ENCODE assay signal across 9 mouse cellular contexts in genomic region chr6:52313391-52314303, GRCm38 (mm10). TPM values are rescaled to one million over a fixed set of nuclear protein-coding genes. Genes with fewer than 3 reads are reported as not detected.
DNase-seq lines count a peak whose midpoint lies in the region; ATAC-seq lines count a peak whose summit lies in the region.
"Had no signal": no experiment of that assay in that cellular context is flagged by ENCODE, and none has a peak within 500 bp of the region (broad histone marks: within the 10 kb centered on the region; RNA-seq: fewer than 3 reads in every experiment).

Gene Evx1, plus strand, starts transcription at chr6:52313498.

- no peak within 1 kb of the TSS for H3K27ac ChIP-seq in kidney, embryonic 14.5 days (ENCODE audit: low read depth, low read length)
- H3K27ac ChIP-seq in embryonic facial prominence, embryonic 10.5 days (replicated peaks): no peak within 1 kb of the TSS
- peak within 1 kb of the TSS; percentile 27 for H3K27ac ChIP-seq in hindbrain, embryonic 15.5 days (replicated peaks)
- H3K27ac ChIP-seq: liver, embryonic 13.5 days had no signal

- peaks cover 15% of the 10 kb centered on the region for H3K4me1 ChIP-seq in kidney, embryonic 14.5 days (ENCODE audit: control insufficient read depth, insufficient read depth, low read length)
- H3K4me1 ChIP-seq in embryonic facial prominence, embryonic 10.5 days: peaks cover 20% of the 10 kb centered on the region
- peaks cover 13% of the 10 kb centered on the region for H3K4me1 ChIP-seq in hindbrain, embryonic 15.5 days (replicated peaks)

- no peaks in the 10 kb centered on the region for H3K9me3 ChIP-seq in kidney, embryonic 14.5 days (ENCODE audit: control insufficient read depth, low read length)
- no peaks in the 10 kb centered on the region for H3K9me3 ChIP-seq in embryonic facial prominence, embryonic 10.5 days
- H3K9me3 ChIP-seq in hindbrain, embryonic 15.5 days: no peaks in the 10 kb centered on the region
- H3K9me3 ChIP-seq: liver, embryonic 13.5 days had no signal

- H3K36me3 ChIP-seq in kidney, embryonic 14.5 days (ENCODE audit: control insufficient read depth, insufficient read depth, low read length): no peaks in the 10 kb centered on the region
- no peaks in the 10 kb centered on the region for H3K36me3 ChIP-seq in embryonic facial prominence, embryonic 10.5 days (replicated peaks)
- no peaks in the 10 kb centered on the region for H3K36me3 ChIP-seq in hindbrain, embryonic 15.5 days
- H3K36me3 ChIP-seq: liver, embryonic 13.5 days had no signal

- H3K27me3 ChIP-seq in kidney, embryonic 14.5 days (ENCODE audit: control insufficient read depth, insufficient read depth, low read length): peaks cover 90% of the 10 kb centered on the region
- peaks cover 100% of the 10 kb centered on the region for H3K27me3 ChIP-seq in embryonic facial prominence, embryonic 10.5 days (replicated peaks; ENCODE audit: low read depth, poor library complexity, severe bottlenecking)
- H3K27me3 ChIP-seq in hindbrain, embryonic 15.5 days: peaks cover 76% of the 10 kb centered on the region

- H3K4me3 ChIP-seq in kidney, embryonic 14.5 days (ENCODE audit: low read length): peak within 1 kb of the TSS; percentile 22
- peak within 1 kb of the TSS; percentile 33 for H3K4me3 ChIP-seq in embryonic facial prominence, embryonic 10.5 days
- peak within 1 kb of the TSS; percentile 21 for H3K4me3 ChIP-seq in hindbrain, embryonic 15.5 days
- H3K4me3 ChIP-seq: liver, embryonic 13.5 days had no signal

- under 1% methylated on average over 57 of the region's 59 CpGs for WGBS in kidney, embryonic 14.5 days
- under 1% methylated on average over 59 of the region's 59 CpGs for WGBS in embryonic facial prominence, embryonic 10.5 days
- under 1% methylated on average over 59 of the region's 59 CpGs for WGBS in hindbrain, embryonic 15.5 days

- DNase-seq in kidney, adult 8-10 months: no peak
- DNase-seq in embryonic facial prominence, embryonic 10.5 days (ENCODE audit: low spot score): peak; percentile 61
- peak; percentile 45 to 47 for DNase-seq in natural killer cell, adult 2 months (ENCODE audit: low spot score in 2 of 2)
- DNase-seq in ovary, postnatal 14 days (ENCODE audit: low spot score): no peak
- no peak for DNase-seq in B cell, adult 2 months
- no peak for DNase-seq in right cerebral cortex, postnatal 14 days
- DNase-seq: liver, embryonic 13.5 days had no signal

- peak within 1 kb of the TSS; percentile 19; the same call in 1 of the 2 replicates for H3K4me2 ChIP-seq in kidney, embryonic 14.5 days (replicated peaks; ENCODE audit: low read depth, low read length)
- peak within 1 kb of the TSS; percentile 8; the same call in 1 of the 2 replicates for H3K4me2 ChIP-seq in hindbrain, embryonic 15.5 days
- H3K4me2 ChIP-seq: liver, embryonic 13.5 days had no signal

- ATAC-seq in kidney, embryonic 14.5 days (ENCODE audit: low FRiP score, low TSS enrichment): no peak
- ATAC-seq in hindbrain, embryonic 15.5 days (ENCODE audit: low FRiP score, low read depth): no peak

- no peak within 1 kb of the TSS for H3K9ac ChIP-seq in kidney, embryonic 14.5 days (ENCODE audit: low read depth, low read length)
- H3K9ac ChIP-seq in hindbrain, embryonic 15.5 days: no peak within 1 kb of the TSS
- H3K9ac ChIP-seq: liver, embryonic 13.5 days had no signal

RNA-seq across cellular contexts. Expression of gene Evx1, which starts in this region (rescaled TPM):
- polyA plus RNA-seq in kidney, embryonic 14.5 days (2014; fragmentation: Nextera tagmentation; extraction: Ambion mirVana): not detected in 2 replicates
- 0.19 and 0.80 TPM in 2 replicates for polyA plus RNA-seq in embryonic facial prominence, embryonic 10.5 days (2016; fragmentation: Nextera tagmentation; extraction: Ambion mirVana)
- polyA plus RNA-seq in hindbrain, embryonic 15.5 days (2015; fragmentation: Nextera tagmentation; extraction: Ambion mirVana): 2.7 and 3.8 TPM in 2 replicates
- polyA plus RNA-seq: liver, embryonic 13.5 days had no signal

Comparison
In these comparisons a context has a peak if more than half of its experiments do, and no peak if none do; other contexts are left out.
1. Peak in DNase-seq and H3K4me3 ChIP-seq in embryonic facial prominence, embryonic 10.5 days; RNA of the gene not detected or under 1 TPM.
2. DNase-seq: peak in natural killer cell, adult 2 months (2 of 2); none in kidney, adult 8-10 months (0 of 2), ovary, postnatal 14 days (single experiment), B cell, adult 2 months (0 of 2) and right cerebral cortex, postnatal 14 days (single experiment).
3. Peak in every context shown above with its lines, with median percentiles within 50 percentile points of each other: H3K4me3 ChIP-seq.